Mouse (Mus musculus): Measurements from ENCODE around the gene Tollip. TPM values are rescaled to one million over a fixed set of nuclear protein-coding genes. Genes with fewer than 3 reads are reported as not detected.

Gene Tollip
- polyA plus RNA-seq, 1 experiment from 2014 or later: 48.9 TPM

DNA sequence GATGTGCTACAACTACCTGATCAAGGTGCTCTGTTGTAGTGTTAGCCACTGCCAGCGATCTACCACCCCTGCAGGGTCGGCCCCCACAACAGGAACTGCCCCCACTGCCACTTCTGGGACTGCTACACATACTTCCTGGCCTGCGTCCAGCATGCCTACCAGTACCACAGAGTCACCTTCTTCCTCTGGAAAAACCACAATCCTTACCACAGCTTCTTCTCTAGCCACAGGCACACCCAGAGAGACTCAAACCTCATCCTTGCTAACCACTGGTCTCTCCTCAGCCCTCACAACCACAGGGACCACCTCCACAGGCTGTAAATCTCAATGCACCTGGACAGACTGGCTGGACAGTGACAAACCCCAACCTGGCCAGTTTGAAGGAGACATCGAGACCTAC, 57.3 kb downstream of the Tollip start:
- Histone ChIP-seq H3K4me3 (ENCODE audit: low read depth, low read length) (no peak overlapping the region), H3K27me3 (replicated peaks; ENCODE audit: control insufficient read depth, insufficient read depth, low read length) (no peaks in the 10 kb centered on the region), H3K9me3 (ENCODE audit: control insufficient read depth, low read length) (no peaks in the 10 kb centered on the region), H3K4me2 (ENCODE audit: low read depth, low read length) (no peak overlapping the region), H3K9ac (ENCODE audit: low read depth, low read length) (no peak overlapping the region), H3K4me1 (ENCODE audit: control insufficient read depth, insufficient read depth, low read length) (no peaks in the 10 kb centered on the region), H3K36me3 (ENCODE audit: control insufficient read depth, insufficient read depth, low read length) (no peaks in the 10 kb centered on the region), H3K27ac (replicated peaks; ENCODE audit: low read depth, low read length) (no peak overlapping the region)
- 62% methylated on average over 4 of the region's 4 CpGs for WGBS
- DNase-seq (ENCODE audit: low spot score) (no peak), ATAC-seq (ENCODE audit: low read depth) (no peak)

DNA sequence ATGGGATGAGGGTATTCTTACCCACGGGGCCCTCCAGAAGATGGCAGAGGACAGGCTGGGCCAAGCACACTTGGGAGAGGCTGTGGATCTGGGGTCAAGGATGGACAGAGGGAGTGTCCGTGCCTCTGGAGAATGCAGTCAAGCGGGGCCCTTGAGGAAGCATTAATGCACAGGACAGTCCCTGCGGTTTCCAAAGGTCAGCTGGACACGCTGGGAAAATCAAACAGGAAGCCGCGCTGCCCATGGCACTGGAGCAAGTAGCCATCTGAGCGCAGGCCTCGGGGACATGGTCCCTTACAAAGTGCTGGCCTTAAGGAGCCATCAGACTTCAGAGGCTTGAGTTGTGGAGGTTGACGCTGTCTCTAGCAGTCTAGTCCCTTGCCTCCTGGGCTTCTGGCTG, 78.0 kb downstream of the Tollip start:
- ATAC-seq (ENCODE audit: low read depth) (no peak), DNase-seq (ENCODE audit: low spot score) (no peak)
- Histone ChIP-seq H3K27ac (replicated peaks; ENCODE audit: low read depth, low read length) (no peak overlapping the region), H3K4me3 (ENCODE audit: low read depth, low read length) (no peak overlapping the region), H3K9ac (ENCODE audit: low read depth, low read length) (no peak overlapping the region), H3K36me3 (ENCODE audit: control insufficient read depth, insufficient read depth, low read length) (no peaks in the 10 kb centered on the region), H3K27me3 (replicated peaks; ENCODE audit: control insufficient read depth, insufficient read depth, low read length) (no peaks in the 10 kb centered on the region), H3K4me1 (ENCODE audit: control insufficient read depth, insufficient read depth, low read length) (no peaks in the 10 kb centered on the region), H3K4me2 (ENCODE audit: low read depth, low read length) (no peak overlapping the region), H3K9me3 (ENCODE audit: control insufficient read depth, low read length) (no peaks in the 10 kb centered on the region)
- 79% methylated on average over 10 of the region's 10 CpGs for WGBS

DNA sequence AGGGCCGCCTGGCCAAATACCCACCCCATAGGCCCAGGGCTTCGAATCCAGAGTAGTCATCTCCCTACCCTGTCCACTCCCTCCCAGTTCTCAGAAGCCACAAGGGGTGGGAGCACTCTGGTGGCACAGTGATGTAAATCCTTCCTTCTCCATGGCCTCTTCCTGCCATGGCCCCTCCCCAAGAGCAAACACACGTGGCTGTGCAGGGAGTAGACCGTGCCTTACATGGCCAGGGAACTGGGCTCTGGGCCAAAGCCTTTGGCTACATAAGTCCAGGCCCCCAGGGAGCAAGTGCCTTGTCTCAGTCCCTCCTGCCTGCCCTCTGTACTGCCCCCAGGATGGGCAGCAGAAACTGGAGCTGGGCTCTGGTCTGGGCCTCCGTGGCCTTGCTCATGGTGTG, 79.5 kb downstream of the Tollip start, which contains the start of gene Muc5b:
Gene Muc5b, plus strand, starts transcription at position 292 of the 400 bp plus-strand sequence.
- ATAC-seq (ENCODE audit: low read depth): no peak
- 74% methylated on average over 4 of the region's 5 CpGs for WGBS
- no peaks in the 10 kb centered on the region for H3K9me3 ChIP-seq (ENCODE audit: control insufficient read depth, low read length)

DNA sequence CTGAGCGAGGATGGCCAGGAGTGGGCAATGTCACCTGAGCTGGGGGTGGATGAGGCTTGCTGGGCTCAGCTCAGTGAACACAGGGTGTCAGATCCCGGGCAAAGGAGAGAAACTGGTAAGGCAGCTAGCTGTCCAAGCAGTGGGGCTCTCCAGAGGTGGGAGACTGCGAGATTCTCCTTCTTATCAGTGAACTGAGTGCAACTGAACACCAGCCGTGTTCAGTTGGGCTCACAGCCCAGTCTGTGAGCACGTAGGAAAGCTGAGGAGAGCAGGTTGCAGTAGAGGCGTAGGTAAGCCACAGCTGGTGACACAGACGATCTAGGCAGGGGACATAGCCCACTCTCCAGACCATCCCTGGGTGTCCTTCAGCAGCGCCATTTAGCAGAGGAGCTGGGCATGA, 81.9 kb downstream of the Tollip start:
- no peak for DNase-seq (ENCODE audit: low spot score)
- Histone ChIP-seq H3K4me1 (ENCODE audit: control insufficient read depth, insufficient read depth, low read length) (no peaks in the 10 kb centered on the region), H3K4me3 (ENCODE audit: low read depth, low read length) (no peak overlapping the region), H3K27ac (replicated peaks; ENCODE audit: low read depth, low read length) (no peak overlapping the region), H3K36me3 (ENCODE audit: control insufficient read depth, insufficient read depth, low read length) (no peaks in the 10 kb centered on the region), H3K9me3 (ENCODE audit: control insufficient read depth, low read length) (no peaks in the 10 kb centered on the region), H3K9ac (ENCODE audit: low read depth, low read length) (no peak overlapping the region), H3K4me2 (ENCODE audit: low read depth, low read length) (no peak overlapping the region), H3K27me3 (replicated peaks; ENCODE audit: control insufficient read depth, insufficient read depth, low read length) (no peaks in the 10 kb centered on the region)
- 0 out of 2 replicates have a peak, but pooled peaks have one; percentile 30 for ATAC-seq (ENCODE audit: low read depth)
- WGBS: 65% methylated on average over 8 of the region's 8 CpGs

More for the DNA sequence above, 79.5 kb downstream of the Tollip start, which contains the start of gene Muc5b:
- Histone ChIP-seq H3K27ac (replicated peaks; ENCODE audit: low read depth, low read length) (no peak within 1 kb of the TSS), H3K4me2 (ENCODE audit: low read depth, low read length) (no peak within 1 kb of the TSS), H3K27me3 (replicated peaks; ENCODE audit: control insufficient read depth, insufficient read depth, low read length) (no peaks in the 10 kb centered on the region), H3K4me3 (ENCODE audit: low read depth, low read length) (no peak within 1 kb of the TSS), H3K9ac (ENCODE audit: low read depth, low read length) (no peak within 1 kb of the TSS), H3K4me1 (ENCODE audit: control insufficient read depth, insufficient read depth, low read length) (no peaks in the 10 kb centered on the region), H3K36me3 (ENCODE audit: control insufficient read depth, insufficient read depth, low read length) (no peaks in the 10 kb centered on the region)
- DNase-seq (ENCODE audit: low spot score): peak; percentile 37

DNA sequence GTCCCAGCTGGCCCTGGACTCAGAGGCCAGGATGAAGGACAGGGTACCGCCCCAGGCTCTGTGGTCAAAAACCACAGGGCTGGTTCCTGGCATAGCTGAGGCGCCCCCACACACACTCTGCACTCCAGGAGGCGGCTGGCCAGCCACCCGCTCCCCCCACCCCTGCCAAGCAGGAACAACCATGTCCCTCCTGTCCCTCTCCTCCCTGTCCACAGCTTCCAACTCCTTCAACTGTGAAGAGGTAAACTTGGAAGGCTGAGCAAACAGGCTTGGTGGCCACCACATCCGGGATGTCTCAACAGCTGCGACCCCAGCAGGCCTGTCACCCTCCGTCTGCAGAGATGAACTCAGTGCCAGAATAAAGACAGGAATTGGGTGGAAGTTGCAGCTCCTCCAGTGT, 82.4 kb downstream of the Tollip start:
- ATAC-seq (ENCODE audit: low read depth) (no peak; the same call in 1 of the 2 replicates), DNase-seq (ENCODE audit: low spot score) (no peak)
- Histone ChIP-seq H3K27me3 (replicated peaks; ENCODE audit: control insufficient read depth, insufficient read depth, low read length) (no peaks in the 10 kb centered on the region), H3K9me3 (ENCODE audit: control insufficient read depth, low read length) (no peaks in the 10 kb centered on the region), H3K4me3 (ENCODE audit: low read depth, low read length) (no peak overlapping the region), H3K4me2 (ENCODE audit: low read depth, low read length) (no peak overlapping the region), H3K27ac (replicated peaks; ENCODE audit: low read depth, low read length) (no peak overlapping the region), H3K4me1 (ENCODE audit: control insufficient read depth, insufficient read depth, low read length) (no peaks in the 10 kb centered on the region), H3K36me3 (ENCODE audit: control insufficient read depth, insufficient read depth, low read length) (no peaks in the 10 kb centered on the region), H3K9ac (ENCODE audit: low read depth, low read length) (no peak overlapping the region)
- 81% methylated on average over 7 of the region's 7 CpGs for WGBS

Other genes starting within 250 kb of the Tollip start
- gene Muc2, start 228.2 kb downstream of the Tollip start, polyA plus RNA-seq (2014; fragmentation: Nextera tagmentation; extraction: Ambion mirVana): 0.68 and 1.3 TPM in 2 replicates
- 0.03 and 0.04 TPM in 2 replicates for gene Muc5ac, start 129.5 kb downstream of the Tollip start, polyA plus RNA-seq (2014; fragmentation: Nextera tagmentation; extraction: Ambion mirVana)
- gene Muc5b, start 79.4 kb downstream of the Tollip start, polyA plus RNA-seq (2014; fragmentation: Nextera tagmentation; extraction: Ambion mirVana): 0.07 and 0.17 TPM in 2 replicates
- gene Brsk2, start 31.2 kb upstream of the Tollip start, polyA plus RNA-seq (2014; fragmentation: Nextera tagmentation; extraction: Ambion mirVana): 1.3 TPM in 2 replicates
- 65.8 and 68.4 TPM in 2 replicates for gene Mob2, start 142.6 kb upstream of the Tollip start, polyA plus RNA-seq (2014; fragmentation: Nextera tagmentation; extraction: Ambion mirVana)
- gene Dusp8, start 177.3 kb upstream of the Tollip start, polyA plus RNA-seq (2014; fragmentation: Nextera tagmentation; extraction: Ambion mirVana): 7.1 and 11.1 TPM in 2 replicates
- 0.28 TPM in 1 of 2 replicates, not detected in the other for gene Gm45618, start 202.2 kb upstream of the Tollip start, polyA plus RNA-seq (2014; fragmentation: Nextera tagmentation; extraction: Ambion mirVana)
- gene Gm39115, start 217.5 kb upstream of the Tollip start, polyA plus RNA-seq (2014; fragmentation: Nextera tagmentation; extraction: Ambion mirVana): not detected in 2 replicates
- not detected in 2 replicates for gene Gm45337, start 226.1 kb upstream of the Tollip start, polyA plus RNA-seq (2014; fragmentation: Nextera tagmentation; extraction: Ambion mirVana)
- gene Gm29735, start 238.6 kb upstream of the Tollip start, polyA plus RNA-seq (2014; fragmentation: Nextera tagmentation; extraction: Ambion mirVana): not detected in 2 replicates
- not detected in 2 replicates for gene Gm4553, start 247.2 kb upstream of the Tollip start, polyA plus RNA-seq (2014; fragmentation: Nextera tagmentation; extraction: Ambion mirVana)